Mouse (Mus musculus) urinary bladder, postnatal 14 days (tissue): ENCODE measurements around the gene Thbd.
A peak's percentile ranks its signal among the peaks of the same experiment; 100 is the strongest.

Source experiments
- DNase-seq: peaks from one replicate; pipeline ENCODE4 v3.0.0; 2021; ENCODE audit warnings: low spot score

Gene Thbd

DNA sequence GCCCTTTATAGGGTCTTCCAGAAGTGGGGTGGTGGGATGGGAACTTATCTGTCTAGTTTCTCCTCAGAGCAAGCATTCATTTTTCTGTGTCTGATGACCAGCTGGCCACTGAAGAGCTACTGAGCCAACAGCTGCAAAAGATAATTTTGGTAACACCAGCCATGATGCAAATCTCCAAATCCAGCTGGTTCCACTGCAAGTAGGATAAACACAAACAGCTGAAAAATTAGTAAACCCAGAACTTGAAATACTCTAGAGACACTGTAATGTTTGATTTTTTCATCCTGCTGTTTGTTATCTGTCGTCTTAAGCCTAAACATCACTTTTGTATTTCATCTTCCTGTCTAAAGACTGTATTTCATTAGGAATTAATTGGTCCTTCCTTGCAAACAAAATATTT is 13.7 kb upstream of the Thbd start:
- DNase-seq = no peak

DNA sequence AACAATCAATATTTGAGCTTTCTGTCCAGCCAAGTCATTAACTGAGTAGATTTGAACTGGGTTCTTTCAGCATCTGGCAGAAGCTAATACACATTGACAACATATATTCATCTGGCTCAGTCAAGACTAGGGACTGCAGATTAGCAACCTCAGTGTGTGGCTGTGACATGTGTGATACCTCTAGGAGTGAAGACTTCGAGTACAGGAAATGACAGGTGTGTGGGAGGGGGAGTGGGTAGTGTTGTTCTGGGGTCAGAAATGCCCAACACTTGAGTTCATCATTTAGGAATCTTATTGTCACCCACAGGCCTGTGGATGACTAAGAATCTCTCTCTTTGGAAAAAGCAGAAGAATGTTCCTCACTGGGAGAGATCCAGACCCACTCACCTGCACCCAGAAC is 13.1 kb upstream of the Thbd start:
- no peak for DNase-seq

DNA sequence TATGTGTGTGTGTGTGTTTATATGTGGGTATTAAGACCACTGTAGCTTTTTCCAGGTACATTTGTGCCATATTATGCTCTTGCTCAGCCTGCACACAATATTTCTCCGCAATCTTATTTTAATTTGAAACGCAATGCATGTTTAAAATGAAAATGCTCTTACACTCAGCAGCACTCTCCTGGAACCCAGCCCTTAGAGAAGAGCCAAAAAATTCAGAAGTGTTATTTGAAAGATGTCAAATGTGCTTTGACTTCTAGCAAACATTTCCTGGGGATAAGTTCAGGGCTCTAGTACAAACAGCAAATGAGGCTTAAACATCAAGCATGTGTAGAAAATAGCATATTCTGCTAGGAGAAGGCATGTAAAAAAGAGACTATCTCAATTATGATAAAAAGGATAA is 11.8 kb upstream of the Thbd start:
- no peak for DNase-seq

DNA sequence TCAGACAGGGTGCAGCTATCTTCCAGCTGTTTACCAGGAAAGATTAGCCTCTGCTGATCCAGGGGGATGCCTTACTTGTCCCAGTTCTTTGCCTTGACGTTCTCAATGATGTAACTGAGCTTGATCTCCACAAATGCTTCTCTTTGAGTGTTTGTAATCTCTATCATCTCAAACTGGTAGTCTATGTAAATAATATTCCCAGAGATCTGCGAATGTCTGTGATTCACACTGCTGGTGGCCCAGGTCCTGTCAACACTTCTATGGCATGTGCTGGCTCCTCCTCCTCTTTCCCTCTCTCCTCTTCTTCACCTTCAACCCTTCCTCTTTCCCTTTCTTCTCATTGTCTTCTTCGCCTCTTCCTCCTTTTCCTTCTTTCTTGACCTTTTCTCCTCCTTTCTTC is 11.2 kb upstream of the Thbd start:
- DNase-seq = no peak

DNA sequence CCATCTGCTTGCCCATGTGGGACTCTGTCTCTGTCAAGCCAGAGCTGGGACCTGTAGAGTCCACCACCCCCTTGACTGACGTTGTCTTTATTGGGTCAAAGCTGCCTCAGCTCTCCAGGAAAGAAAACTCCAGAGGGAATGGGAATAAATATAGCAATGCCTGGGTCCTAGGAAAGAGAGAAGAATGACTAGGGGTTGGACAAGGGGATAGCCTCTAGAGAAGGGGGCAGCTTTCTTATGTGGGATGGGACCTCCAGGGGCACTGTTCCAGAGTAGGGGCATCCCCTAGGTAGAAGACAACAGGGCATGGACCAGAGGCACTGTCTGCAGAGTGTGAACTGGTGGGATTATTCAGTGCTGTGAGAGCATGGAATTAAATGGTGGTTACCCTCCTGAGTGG is 1.8 kb upstream of the Thbd start:
- DNase-seq = no peak

DNA sequence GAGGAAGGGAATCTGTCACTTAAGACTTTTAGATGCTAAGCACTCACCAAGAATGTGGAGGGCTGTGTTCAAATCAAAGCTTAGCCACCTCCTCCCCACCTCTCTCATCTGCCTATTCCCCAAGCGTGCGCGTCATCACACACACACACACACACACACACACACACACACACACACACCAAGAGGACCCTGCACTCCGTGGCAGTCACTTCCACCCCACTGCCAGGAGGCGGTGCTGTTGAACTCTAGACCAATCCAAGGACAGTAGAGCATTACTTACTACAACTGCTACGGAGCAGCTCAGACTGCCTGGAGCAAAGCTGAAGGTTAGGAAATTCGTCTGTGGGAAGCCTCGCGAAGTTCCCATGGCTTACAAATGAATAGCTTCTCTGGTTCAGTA is 1.2 kb upstream of the Thbd start:
- DNase-seq = peak; percentile 81

DNA sequence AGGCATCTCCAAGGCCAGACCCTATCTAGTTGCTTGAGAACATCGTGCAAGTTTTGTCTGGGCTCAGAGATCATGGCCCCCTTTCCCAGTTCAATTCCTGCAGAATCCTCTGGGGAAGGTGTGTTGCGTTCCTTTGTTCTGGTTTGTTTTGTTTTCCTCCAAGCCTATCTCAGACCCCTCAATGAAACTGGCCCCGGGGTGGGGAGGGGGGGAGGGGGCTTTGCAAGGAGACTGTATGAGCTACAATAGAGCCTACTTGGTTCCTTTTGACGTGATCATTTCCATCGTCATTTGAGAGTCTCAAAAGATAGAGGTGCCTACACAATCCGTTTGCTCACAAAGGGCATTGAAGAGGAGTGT is 753 bp upstream of the Thbd start:
- no peak for DNase-seq

DNA sequence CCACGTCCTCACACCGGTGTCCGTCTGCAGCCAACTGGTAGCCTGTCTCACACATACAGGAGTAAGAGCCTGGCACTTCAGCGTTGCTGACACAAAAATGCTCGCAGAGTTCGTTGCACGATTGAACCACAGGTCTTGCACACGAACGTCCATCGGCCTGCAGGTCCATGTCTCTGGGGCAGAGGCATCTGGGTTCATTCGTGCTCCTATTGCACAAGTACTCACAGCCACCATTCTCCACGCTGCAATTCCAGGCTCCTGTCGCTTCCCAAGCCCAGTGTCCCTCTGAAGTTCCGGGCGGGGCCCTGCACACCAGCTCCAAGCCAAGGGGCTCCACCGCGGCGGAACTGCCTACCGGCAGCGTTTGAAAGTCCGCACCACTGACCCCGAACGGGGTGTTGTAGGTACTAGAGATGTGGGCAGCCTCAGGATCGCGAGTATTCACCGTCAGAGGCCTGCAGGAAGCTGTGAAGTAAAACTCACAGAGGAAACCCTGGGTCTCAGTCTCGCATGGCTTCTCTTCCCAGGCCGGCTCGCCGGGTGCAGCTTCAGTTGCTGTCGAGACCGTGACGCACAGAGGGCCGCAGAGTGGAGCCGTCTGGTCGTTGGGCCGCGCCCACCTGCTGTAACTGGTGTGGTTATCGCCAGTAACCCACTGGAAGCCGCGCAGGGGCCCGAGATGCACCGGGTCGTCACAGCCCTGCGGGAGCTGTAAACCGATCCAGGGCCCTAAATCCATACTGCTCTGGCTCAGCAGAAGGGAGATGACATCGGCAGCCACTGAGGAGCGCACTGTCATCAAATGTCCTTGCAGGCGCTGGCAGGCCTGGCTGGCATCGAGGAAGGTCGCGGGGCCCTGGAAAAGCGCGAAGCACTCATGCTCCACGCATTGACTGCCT is 768 bp downstream of the Thbd start:
- DNase-seq = peak; percentile 44

DNA sequence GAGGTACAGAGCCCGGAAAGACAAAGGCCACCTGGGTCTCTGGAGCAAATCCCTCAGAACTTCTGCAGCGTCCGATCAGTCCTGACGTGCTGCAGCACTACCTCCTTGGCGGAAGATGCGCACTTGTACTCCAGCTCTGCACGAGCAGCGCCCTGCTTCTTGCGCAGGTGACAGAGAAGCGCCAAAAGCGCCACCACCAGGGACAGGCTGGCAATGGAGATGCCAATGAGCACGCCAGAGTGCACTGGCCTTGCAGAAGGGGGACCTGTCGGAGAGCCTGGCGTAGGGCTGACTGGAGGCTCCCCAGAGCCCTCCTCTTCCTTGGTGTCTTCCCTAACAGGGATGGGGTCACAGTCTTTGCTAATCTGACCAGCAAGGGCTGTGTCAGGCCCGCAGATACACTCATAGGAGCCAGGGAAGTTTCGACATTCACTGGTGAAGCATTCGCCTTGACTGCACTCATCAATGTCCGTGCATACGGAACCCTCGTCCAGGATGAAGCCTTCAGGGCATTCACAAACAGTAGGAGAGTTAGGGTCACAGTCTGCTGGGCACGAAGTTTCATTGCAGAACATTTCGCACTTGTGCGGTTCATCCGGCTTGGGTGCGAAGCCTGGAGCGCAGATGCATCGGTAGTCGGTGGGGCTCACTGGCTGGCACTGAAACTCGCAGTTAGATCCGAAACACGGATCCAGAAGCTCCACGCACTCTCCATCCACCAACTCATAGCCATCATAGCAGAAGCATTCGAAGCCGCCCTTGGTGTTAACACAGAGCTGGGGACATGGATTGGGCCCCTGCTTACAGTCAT is 1.6 kb downstream of the Thbd start:
- DNase-seq = peak; percentile 27

DNA sequence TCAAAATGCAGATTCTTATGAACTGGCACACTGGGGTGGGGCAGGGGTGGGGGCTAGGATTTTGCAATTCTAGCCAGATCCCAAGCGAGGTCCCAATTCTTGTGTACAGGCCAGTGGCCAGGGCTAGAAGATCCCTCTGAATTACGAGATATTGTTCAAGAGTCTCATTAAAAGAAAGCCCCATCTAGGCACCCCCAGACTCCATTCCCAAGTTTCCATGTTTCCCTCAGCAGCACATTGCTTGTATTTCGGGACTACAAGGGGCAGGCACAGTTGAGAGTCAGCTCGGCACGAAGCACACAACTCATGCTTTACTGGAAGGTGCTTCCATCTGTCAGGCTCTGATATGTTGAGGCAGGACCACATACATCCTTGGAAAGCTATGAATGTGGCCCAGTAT is 3.1 kb downstream of the Thbd start:
- DNase-seq = no peak

DNA sequence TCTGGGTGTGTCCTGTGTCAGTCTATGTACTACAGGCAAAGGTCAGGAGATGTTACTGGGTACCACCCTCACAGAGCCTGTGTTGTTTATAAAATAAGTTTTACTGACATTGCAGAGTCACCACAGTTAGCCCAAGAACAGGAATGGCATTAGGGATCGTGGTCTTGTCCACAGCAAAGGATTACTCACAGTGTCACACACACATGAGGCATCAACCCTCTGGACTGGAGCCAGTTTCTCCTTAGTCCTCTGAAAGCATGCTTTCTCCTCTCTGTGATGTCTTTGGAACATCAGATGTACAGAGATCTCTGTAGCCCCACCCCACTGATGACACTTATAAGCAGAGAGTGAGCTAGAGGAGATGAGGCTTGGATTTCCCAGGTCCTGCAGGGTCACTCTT is 5.8 kb downstream of the Thbd start:
- no peak for DNase-seq

DNA sequence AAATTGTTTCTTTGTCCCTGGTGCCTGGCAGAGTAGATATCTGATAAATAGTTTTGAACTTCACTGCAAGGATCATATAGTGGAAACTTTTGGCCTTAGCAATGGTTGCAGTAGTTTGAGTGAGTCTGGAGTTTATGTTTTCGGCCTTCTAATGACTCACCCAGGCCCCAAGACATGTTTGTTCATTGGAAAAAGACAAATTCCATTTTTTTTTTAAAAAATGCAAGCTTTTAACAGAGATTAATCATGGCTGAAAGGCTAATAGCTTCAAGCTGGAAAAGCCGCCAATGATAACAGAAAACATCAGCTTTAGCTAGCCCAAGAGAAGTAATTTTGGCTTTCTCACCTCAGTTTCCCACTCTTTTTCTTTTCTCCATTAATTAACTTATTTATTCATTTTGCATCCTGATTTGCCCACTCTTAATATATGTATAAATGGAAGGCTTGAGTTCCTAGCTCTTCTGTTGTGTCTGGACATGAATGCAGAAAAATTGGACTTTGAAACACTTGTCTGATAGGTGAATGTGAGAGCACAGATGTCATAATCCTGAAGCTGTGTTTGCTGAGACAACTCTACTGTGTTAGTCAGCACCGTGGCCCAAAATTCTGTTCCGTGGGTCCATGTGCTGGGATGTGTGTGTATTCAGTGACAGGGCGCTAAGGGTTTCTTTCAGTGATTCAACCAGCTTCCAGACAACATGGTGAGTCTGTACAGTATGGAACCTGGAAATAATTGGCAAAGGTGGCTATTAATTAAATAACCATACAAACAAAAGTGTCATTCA is 8.9 kb downstream of the Thbd start:
- no peak for DNase-seq

DNA sequence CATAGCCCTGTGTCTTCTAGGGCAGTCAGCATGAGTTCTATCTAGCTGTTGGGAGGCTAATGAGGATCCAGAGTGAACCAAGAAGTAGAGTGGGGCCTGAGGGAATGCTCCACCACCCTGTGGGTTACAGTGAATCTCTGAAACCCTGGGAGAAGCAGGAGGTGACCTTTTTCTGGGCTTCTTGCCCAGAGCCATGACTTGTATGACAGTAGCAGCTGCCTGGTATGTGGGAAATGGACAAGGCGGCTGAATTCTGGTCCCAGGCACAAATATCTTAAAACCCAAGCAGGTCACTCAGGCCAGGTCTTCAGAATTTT is 10.2 kb downstream of the Thbd start:
- no peak for DNase-seq

DNA sequence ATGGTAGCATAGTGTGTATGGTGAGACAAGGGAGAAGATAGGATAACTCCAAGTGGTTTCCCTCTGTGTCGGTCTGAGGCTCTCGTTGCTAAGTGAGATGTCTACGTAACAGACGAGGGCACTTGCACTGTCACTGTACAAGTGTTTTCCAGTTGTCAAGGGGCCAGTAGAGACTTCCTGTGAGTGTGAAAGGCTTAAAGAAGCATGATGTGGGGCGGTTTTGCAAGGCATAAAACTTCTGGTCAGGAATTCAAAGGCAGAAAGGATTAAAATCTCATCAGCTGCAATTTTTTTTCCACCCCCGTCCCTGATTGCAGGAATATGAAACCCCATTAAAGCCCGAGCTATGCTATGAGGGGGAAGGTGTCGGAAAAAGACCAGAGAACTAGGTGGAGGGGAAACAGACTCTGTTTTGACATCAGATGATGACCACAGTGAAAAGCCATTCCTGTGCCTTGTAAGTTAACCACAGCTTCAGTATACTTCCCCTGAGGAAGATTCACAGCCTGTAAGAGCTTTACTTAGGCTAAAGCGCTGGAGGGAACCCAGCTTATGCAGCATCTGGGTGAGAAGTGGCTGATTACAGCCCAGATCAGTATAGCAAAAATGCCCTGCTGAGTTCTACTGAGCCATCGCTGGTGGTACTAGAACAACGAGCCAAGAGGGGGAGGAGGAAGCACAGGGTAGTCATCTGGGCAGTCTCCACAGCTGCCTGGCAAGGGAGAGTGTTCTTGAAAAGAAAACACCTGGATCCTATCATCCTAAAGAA is 10.8 kb downstream of the Thbd start:
- no peak for DNase-seq

DNA sequence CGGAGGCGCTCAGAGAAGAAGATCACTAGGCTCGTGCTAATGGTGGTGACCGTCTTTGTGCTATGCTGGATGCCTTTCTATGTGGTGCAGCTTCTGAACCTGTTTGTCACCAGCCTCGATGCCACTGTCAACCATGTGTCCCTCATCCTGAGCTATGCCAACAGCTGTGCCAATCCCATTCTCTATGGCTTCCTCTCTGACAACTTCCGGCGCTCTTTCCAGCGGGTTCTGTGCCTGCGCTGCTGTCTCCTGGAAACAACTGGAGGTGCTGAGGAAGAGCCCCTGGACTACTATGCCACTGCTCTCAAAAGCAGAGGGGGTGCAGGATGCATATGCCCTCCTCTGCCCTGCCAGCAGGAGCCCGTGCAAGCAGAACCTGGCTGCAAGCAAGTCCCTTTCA is 11.8 kb downstream of the Thbd start:
- no peak for DNase-seq

DNA sequence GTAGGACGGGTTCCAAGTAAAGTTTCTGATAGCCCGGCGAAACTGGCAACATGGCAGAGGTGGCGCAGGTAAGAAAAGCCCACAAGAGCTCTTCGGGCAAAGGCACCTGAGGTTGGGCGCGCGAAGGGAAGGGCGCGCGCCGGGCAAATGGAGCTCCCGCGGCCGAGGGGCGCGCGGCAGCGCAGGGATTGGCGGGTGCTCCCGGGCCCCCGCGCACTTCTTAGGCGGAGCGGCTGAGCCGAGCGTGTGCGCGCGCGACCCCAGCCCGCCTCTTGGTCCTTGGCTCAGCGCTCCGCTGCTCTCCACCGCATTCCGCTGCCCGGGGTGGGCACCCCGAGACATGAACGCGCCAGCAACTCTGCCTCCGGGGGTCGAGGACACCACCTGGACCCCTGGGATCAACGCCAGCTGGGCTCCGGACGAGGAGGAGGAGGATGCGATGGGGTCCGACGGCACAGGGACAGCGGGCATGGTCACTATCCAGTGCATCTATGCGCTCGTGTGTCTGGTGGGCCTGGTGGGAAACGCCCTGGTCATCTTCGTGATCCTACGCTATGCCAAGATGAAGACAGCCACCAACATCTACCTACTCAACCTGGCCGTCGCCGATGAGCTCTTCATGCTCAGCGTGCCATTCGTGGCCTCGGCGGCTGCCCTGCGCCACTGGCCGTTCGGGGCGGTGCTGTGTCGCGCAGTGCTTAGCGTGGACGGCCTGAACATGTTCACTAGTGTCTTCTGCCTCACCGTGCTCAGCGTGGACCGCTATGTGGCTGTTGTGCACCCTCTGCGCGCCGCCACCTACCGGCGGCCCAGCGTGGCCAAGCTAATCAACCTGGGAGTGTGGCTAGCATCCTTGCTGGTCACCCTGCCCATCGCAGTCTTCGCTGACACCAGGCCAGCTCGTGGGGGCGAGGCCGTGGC is 12.6 kb downstream of the Thbd start, which contains the start of gene Sstr4:
Sstr4 (plus strand) TSS at position 214 of the 921 bp plus-strand sequence.
- DNase-seq = peak; percentile 35

DNA sequence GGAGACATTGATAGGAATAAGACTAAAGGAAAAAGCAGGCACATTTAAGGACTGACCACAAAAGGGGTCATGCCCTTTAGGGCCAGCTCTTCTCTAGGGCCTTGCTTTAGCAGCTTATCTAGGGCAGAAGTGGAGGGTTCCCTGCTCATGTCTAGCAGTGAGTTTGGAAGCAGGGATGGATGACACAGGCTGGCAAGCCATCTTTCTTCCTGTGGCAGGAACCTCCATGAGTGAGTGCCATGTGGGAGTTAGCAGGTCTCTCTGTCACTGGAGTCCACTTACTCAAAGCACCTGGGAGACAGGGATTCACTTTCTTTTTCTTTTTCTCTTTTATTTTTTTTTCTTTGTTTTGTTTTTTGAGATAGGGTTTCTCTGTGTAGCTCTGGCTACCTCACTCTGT is 14.1 kb downstream of the Thbd start:
- no peak for DNase-seq

DNA sequence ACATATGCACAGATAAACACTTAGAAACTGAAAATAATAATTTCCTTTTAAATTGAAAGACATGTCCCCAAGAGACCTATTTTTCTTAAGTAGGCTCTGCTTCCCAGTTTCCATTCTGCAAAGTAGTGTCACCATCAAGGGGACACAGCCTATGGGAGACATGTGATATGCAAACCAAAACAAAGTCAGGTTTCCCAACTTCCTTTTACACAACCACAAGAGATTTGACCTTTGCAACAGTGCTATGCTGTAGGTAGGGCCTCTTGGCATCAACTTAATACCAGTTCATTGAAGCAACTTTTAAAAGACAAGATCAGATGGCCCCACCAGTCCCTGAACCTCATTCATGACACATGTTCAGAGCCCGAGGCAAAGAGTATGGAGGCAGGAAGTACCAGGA is 14.8 kb downstream of the Thbd start:
- no peak for DNase-seq

DNA sequence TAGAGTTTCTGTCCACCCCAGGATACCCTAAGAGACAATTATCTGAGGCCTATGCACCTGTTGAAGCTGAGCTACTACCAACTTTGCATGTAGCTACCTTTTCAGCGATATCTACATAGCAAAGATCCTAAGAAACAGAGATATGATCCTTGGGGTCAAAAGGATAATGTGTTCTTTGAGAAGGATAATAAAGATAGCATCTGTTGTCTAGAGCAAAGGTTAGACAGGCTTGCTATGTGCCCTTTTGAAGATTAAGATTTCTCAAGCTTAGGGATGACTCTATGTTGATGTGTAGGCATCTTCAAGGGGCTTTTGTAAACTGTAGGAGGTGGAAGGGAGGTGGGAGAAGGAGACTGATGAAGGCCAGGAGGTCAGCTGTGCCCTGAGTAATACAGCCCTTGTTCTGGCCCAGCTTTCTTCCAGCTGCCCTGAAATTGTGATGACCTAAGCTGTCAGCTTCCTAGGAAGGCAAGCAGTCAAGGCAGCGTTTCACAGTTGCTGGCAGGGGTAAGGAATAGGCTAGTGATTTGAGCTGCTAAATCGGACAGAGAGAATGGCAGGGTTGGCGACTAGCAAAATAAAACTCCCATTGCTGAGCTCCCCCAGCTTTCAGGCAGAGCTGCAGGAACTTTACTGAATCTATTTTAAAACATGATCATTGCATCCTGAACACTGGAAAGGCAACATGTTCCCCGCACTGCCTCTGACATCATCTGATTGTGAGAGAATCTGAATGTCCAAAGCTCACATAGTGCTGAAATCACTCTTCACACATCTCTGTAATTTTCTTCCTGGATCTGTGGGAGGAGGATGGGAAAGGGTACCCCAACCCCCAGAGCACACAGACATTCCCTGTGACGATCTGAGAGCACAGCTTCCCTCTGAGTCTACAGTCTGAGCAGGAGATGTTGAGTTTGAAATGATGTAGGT is 20.1 kb downstream of the Thbd start:
- DNase-seq = no peak

DNA sequence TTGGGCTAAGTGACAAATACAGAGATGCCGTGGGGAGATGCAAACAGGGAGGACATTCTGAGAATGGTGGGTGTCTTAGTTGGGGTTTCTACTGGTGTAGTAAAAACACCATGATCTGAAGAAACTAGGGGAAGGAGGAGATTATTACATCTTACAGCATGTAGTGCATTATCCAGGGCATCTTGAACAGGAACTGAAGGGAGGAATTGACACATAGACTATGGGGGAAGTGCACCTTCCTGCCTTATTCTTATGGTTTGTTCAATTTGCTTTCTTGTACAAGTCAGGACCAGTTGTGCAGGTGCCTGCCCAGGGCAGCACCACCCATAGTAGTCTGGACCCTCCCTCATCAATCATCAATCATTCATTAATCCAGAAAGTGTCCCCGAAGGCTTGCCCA is 21.1 kb downstream of the Thbd start:
- no peak for DNase-seq
